Mouse (Mus musculus) hindbrain, postnatal 0 days (tissue): ENCODE measurements at regions not wholly inside any gene's neighbourhood (a gene's known extent, or its start where the extent isn't known, plus 50 kb on each side); places are given as distances from the start of the nearest gene placed in this dataset.
A peak's percentile ranks its signal among the peaks of the same experiment; 100 is the strongest.

Experiments used
- ATAC-seq: fragments of 200-750 bp; cut with Nextera tagmentation; 2 replicates; pipeline ENCODE4 v1.8.0; 2017; ENCODE audit warnings: mild to moderate bottlenecking, moderate TSS enrichment, moderate library complexity
- DNase-seq: peaks from one replicate; pipeline ENCODE4 v3.0.0-alpha.2; 2015; ENCODE audit warnings: low spot score
- H3K27ac ChIP-seq: fragments of 300-500 bp; sonication (generic); 2 replicates; pipeline ENCODE4 v1.5.1; 2014; ENCODE audit warnings: mild to moderate bottlenecking
- H3K27me3 ChIP-seq: fragments of 300-500 bp; sonication (generic); 2 replicates; pipeline ENCODE4 v1.6.1; 2014; ENCODE audit warnings: low read length, mixed read lengths; ENCODE audit not compliant: insufficient read depth
- H3K36me3 ChIP-seq: fragments of 300-500 bp; sonication (generic); 2 replicates; pipeline ENCODE4 v1.6.1; 2014; ENCODE audit warnings: low read length, mixed read lengths; ENCODE audit not compliant: insufficient read depth
- H3K4me1 ChIP-seq: fragments of 300-500 bp; sonication (generic); 2 replicates; pipeline ENCODE4 v1.6.1; 2014; ENCODE audit warnings: antibody characterized with exemption, low read length, mixed read lengths; ENCODE audit not compliant: insufficient read depth
- H3K4me2 ChIP-seq: fragments of 300-500 bp; sonication (generic); 2 replicates; pipeline ENCODE4 v1.6.1; 2014; ENCODE audit warnings: low read depth, mild to moderate bottlenecking, low read length, moderate library complexity, mixed read lengths
- H3K4me3 ChIP-seq: fragments of 300-500 bp; sonication (generic); 2 replicates; pipeline ENCODE4 v1.5.1; 2014; ENCODE audit warnings: low read length
- H3K9ac ChIP-seq: fragments of 300-500 bp; sonication (generic); replicated peaks from 2 replicates; pipeline ENCODE4 v1.6.1; 2014; ENCODE audit warnings: mild to moderate bottlenecking, low read length, moderate library complexity, mixed read lengths
- H3K9me3 ChIP-seq: fragments of 300-500 bp; sonication (generic); 2 replicates; pipeline ENCODE4 v1.6.1; 2016; ENCODE audit warnings: low read length, mixed read lengths
- CTCF ChIP-seq: IDR thresholded peaks from 2 replicates; pipeline ENCODE4 v1.5.1; 2016; ENCODE audit warnings: antibody characterized with exemption, control low read depth, low read depth
- WGBS: fragments of 180-500 bp; shearing (Covaris S2); extraction: QIAGEN DNeasy Blood & Tissue Kit; methylation state at CpG from one replicate; pipeline ENCODE4 v1.1.7; 2014; 5-methylcytosine and 5-hydroxymethylcytosine counted together

GRCm38 (mm10) chr14:94860191-94860590 lies 969.7 kb upstream of the Pcdh9 start:
- Histone ChIP-seq H3K4me2 (no peak overlapping the region), H3K9ac (no peak overlapping the region), H3K27ac (no peak overlapping the region), H3K9me3 (no peaks in the 10 kb centered on the region), H3K4me1 (no peaks in the 10 kb centered on the region), H3K27me3 (no peaks in the 10 kb centered on the region), H3K4me3 (no peak overlapping the region), H3K36me3 (no peaks in the 10 kb centered on the region)
- no peak for ATAC-seq
- no peak for DNase-seq
- TF ChIP-seq CTCF = no peak

GRCm38 (mm10) chr14:94869011-94869410 lies 978.5 kb upstream of the Pcdh9 start:
- no peak for TF ChIP-seq CTCF
- no peak for ATAC-seq
- WGBS = 63% methylated on average over 2 of the region's 2 CpGs

GRCm38 (mm10) chr14:94886054-94886453 lies 995.0 kb upstream of the 4921530L21Rik start:
- no peak for TF ChIP-seq CTCF
- peak; percentile 37 for DNase-seq

More at GRCm38 (mm10) chr14:94869011-94869410, 978.5 kb upstream of the Pcdh9 start:
- DNase-seq = no peak
- Histone ChIP-seq H3K4me2 (no peak overlapping the region), H3K4me3 (no peak overlapping the region), H3K27ac (no peak overlapping the region), H3K9me3 (no peaks in the 10 kb centered on the region), H3K27me3 (no peaks in the 10 kb centered on the region), H3K36me3 (no peaks in the 10 kb centered on the region), H3K4me1 (no peaks in the 10 kb centered on the region), H3K9ac (no peak overlapping the region)

GRCm38 (mm10) chr14:94895261-94895769 lies 985.7 kb upstream of the 4921530L21Rik start:
- Histone ChIP-seq H3K9ac (no peak overlapping the region), H3K4me2 (no peak overlapping the region), H3K4me1 (no peaks in the 10 kb centered on the region), H3K36me3 (no peaks in the 10 kb centered on the region), H3K4me3 (no peak overlapping the region), H3K27ac (no peak overlapping the region), H3K9me3 (no peaks in the 10 kb centered on the region), H3K27me3 (no peaks in the 10 kb centered on the region)
- 74% methylated on average over 3 of the region's 3 CpGs for WGBS
- no peak for DNase-seq
- ATAC-seq = no peak
- TF ChIP-seq CTCF = no peak

More at GRCm38 (mm10) chr14:94886054-94886453, 995.0 kb upstream of the 4921530L21Rik start:
- Histone ChIP-seq H3K4me2 (no peak overlapping the region), H3K36me3 (no peaks in the 10 kb centered on the region), H3K4me3 (no peak overlapping the region), H3K9ac (no peak overlapping the region), H3K4me1 (no peaks in the 10 kb centered on the region), H3K27me3 (no peaks in the 10 kb centered on the region), H3K27ac (no peak overlapping the region), H3K9me3 (no peaks in the 10 kb centered on the region)
- peak; percentile 68; the same call in 1 of the 2 replicates for ATAC-seq
- WGBS = 47% methylated on average over 3 of the region's 3 CpGs

- Histone ChIP-seq H3K4me1 (no peaks in the 10 kb centered on the region), H3K4me2 (peak overlapping the region; percentile 37), H3K4me3 (no peak overlapping the region), H3K27me3 (no peaks in the 10 kb centered on the region), H3K9ac (no peak overlapping the region), H3K9me3 (no peaks in the 10 kb centered on the region), H3K27ac (no peak overlapping the region), H3K36me3 (no peaks in the 10 kb centered on the region)
- TF ChIP-seq CTCF = no peak
- 16% methylated on average over 6 of the region's 6 CpGs for WGBS
- DNase-seq (peak; percentile 28), ATAC-seq (no peak)
Observed at GRCm38 (mm10) chr14:94898667-94899281, 982.3 kb upstream of the 4921530L21Rik start.

GRCm38 (mm10) chr14:94912326-94912725 lies 968.7 kb upstream of the 4921530L21Rik start:
- Histone ChIP-seq H3K9ac (no peak overlapping the region), H3K36me3 (no peaks in the 10 kb centered on the region), H3K27me3 (no peaks in the 10 kb centered on the region), H3K4me2 (no peak overlapping the region), H3K9me3 (no peaks in the 10 kb centered on the region), H3K4me3 (no peak overlapping the region), H3K27ac (no peak overlapping the region), H3K4me1 (no peaks in the 10 kb centered on the region)
- TF ChIP-seq CTCF = no peak
- DNase-seq (no peak), ATAC-seq (no peak)
- WGBS = 95% methylated on average over 1 of the region's 1 CpGs

- Histone ChIP-seq H3K27me3 (no peaks in the 10 kb centered on the region), H3K9me3 (no peaks in the 10 kb centered on the region), H3K36me3 (no peaks in the 10 kb centered on the region), H3K4me1 (no peaks in the 10 kb centered on the region), H3K4me3 (no peak overlapping the region), H3K27ac (no peak overlapping the region), H3K9ac (no peak overlapping the region), H3K4me2 (no peak overlapping the region)
- DNase-seq (peak; percentile 3), ATAC-seq (no peak)
- no peak for TF ChIP-seq CTCF
- 76% methylated on average over 3 of the region's 3 CpGs for WGBS
Observed at GRCm38 (mm10) chr14:94941416-94941815, 939.6 kb upstream of the 4921530L21Rik start.
